Mouse (Mus musculus): Measurements from ENCODE around the gene Tgm1.

Tgm1 gene

DNA sequence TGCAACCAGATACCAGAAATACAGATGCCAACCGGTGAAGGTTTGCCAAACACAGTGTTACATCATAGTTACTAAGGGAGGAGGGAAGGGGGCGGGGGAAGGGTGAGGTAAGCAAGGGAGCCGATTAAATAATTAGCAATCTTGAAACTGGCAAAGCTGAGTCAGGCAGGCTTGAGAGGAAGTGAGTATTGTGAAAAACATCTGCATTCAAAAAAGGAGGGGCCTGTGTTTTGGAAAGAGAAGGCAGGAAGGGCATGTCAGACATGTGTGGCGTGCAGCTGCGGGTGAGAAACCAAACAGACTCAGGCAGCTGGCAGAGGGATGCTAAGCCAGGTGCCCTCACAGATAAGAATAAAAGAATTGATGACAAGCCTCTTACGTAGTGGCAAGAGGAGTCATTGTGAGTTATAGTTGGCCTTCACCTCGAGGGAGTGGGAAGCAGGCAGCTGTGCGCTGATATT is 10.7 kb upstream of the Tgm1 start:
- DNase-seq (ENCODE audit: low read depth, low spot score) = no peak

GRCm38 (mm10) chr14:55723433-55723832 is 9.7 kb upstream of the Tgm1 start:
- DNase-seq (ENCODE audit: low read depth, low spot score) = no peak

DNA sequence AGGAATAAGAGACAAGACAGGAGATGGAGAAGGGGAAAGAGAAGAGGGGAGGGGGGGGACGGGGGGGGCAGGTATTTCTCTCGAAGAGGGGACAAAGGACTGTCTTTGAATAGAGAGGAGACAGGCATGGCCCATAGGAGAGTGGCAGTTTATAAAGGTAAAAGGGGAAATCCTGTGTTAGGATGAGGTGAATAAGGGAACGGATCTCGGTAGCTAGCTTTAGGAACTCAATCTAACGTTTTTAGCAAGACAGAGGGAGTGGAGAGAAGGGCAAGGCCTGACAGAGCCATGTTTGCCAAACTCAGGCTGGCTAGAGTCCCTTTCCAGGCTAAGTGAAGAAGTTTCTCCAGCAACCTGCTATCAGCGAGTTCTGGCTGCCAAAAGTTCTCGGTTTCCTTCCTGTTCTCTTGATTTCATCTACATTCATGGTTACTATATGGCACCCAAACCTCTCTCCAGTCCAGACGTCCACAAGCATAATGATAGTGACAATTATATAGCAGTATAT is 8.8 kb upstream of the Tgm1 start:
- no peak for DNase-seq (ENCODE audit: low read depth, low spot score)

DNA sequence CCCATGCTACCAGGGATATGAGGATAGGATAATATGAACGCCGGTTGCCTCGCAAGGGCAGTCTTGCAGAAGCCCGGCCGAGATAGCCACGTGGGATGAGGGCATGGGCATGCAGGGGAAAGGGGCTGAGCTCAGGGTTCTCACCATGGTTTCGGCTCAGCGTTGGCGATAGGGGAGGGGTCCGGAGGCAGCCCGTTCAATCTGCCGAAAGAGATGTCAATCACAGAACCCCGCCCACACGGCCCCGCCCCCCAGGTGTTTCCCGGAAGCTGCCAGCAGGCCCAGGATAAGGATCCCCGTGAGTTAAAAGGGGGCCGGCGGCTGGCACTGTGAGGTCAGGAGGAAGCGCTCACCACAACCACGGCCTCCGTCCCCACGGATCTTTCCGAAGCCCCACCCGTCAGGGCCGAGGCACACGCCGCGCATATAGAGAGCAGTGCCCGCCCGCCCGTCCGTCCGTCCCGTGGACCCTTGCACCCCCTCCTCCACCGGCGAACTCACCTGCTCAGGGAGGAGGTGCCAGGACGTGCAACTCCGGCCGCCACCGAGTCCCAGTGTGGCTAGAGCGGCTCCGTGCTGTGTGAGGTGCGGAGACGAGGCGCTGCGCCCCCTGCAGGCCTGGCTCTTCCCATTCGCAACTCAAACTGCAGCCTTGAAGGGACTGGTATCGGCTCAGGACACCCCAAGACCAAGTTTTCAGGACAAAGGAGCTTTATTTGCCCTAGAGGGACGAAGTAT is 8.1 kb upstream of the Tgm1 start, which contains the start of gene Rabggta:
TSS of gene Rabggta (minus strand) at position 564 of the 738 bp plus-strand sequence.
- peak; percentile 92 for DNase-seq (ENCODE audit: low read depth, low spot score)

DNA sequence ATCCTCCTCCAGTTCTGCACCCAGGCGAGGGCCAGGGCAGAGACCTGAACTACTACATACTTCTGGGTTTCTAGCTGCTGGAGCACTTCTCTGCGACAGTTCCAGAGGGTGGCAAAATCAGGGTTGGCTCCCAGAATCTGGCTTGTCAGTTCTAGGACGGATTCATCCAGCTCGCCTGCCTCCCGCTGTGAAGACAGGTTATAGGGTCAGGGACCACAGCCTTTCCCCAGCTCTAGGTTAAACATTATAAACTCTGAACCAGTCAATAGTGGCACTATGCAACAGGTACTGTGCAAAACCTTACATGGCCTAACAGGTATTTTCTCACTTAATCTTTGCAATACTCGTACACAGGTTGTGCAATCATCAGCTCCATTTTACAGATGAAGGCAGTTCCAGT is 7.3 kb upstream of the Tgm1 start:
- DNase-seq (ENCODE audit: low read depth, low spot score) = no peak

DNA sequence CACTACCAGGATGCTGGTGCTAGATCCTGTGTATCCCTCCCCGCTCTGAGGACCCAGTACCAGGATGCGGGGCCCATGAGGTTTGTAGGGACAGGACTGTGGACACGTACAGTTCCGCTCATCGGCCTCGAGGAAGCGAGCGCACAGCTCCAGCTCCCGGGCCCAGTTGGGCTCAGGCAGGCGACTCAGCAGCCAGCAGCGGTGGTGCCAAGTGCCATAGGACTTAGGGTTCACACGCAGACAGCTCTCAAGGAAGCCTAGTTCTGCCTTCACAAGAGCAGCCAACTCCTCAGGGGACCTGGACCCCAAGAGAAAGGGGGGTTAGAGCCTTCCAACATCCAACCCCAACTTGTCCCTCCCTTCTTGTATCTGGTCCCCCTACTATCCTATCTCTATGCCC is 6.9 kb upstream of the Tgm1 start:
- DNase-seq (ENCODE audit: low read depth, low spot score) = no peak

GRCm38 (mm10) chr14:55719737-55720136 is 6.0 kb upstream of the Tgm1 start:
- DNase-seq (ENCODE audit: low read depth, low spot score) = no peak

- DNase-seq (ENCODE audit: low read depth, low spot score) = no peak
These were observed 3.2 kb upstream of the Tgm1 start for GRCm38 (mm10) chr14:55716884-55717283.

- no peak for DNase-seq (ENCODE audit: low read depth, low spot score)
These were observed 2.5 kb upstream of the Tgm1 start for GRCm38 (mm10) chr14:55716271-55716670.

DNA sequence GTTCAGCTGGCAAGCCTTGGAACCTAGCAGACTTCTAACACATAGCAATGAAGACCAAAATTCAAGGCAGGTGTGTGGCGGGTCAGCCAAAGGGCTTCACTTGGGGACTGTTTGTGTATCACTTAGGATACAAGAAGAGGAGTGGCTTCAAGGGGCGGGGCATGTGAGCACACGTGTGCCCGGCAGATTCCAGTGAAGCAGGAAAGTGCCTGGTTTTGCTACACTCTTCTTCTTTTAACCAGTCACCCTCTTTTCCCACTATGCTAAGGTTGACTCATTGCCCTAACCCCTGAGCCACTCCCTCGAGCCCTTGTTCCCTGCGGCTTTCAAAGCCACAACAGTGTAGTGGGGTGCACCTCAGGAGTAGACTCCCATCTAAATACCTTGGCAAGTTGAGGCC is 1.2 kb upstream of the Tgm1 start:
- DNase-seq (ENCODE audit: low read depth, low spot score) = no peak

DNA sequence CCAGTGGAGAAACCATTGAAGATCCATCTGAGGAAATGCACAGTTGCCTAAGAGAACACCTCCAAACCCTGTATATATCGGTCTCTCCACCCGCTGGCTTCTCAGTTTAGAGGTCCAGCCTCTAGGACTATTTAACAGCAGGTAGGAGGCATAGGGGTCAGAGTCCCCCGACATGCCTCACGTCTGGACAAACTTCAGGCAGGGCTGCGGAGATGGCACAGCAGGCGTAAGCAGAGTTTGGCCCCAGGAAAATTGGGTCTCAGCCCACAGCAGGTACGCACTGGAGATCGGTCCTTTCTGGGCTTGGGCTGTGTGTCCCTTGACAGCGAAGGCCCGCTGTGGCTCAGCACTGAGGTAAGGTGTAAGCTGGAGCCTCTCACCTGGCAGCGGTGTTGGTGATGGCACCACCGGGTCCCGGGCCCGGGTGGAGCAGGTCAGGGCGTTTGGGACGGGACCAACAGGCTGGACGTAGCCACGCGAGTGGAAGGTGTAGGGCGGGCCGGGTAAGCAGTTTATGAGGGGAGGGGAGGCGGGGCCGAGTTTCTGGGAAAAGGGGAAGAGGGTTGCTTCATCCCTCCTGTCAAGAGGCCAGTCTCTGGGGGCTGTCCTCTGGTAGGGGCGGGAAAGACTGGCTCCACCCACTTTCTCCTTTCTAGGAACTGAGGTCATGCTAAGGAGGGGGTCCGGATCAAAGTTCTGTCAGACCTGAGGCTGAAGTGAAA is 558 bp downstream of the Tgm1 start:
- no peak for DNase-seq (ENCODE audit: low read depth, low spot score)

DNA sequence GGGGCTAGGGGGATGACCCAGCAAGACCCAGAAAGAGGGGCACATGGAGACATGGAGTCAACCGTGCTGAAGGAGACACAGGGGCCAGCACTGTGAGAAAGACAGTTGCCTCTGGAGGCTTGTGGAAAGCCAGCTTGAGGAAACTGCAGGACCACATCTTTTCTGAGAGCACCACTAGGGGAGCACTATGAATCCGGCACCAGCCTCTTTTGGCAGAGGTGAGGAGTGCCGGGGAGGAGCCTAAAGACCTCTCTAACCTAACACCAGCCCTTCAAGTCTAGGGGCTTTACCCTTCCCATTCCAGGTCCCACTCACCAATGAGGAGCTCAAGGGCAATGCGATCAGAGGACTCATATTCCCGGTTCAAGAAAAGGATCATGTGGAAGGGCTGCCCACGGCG is 1.9 kb downstream of the Tgm1 start:
- DNase-seq (ENCODE audit: low read depth, low spot score) = no peak

- DNase-seq (ENCODE audit: low read depth, low spot score) = no peak
These were observed 4.2 kb downstream of the Tgm1 start for GRCm38 (mm10) chr14:55709509-55709908.

- DNase-seq (ENCODE audit: low read depth, low spot score) = no peak
These were observed 6.3 kb downstream of the Tgm1 start for GRCm38 (mm10) chr14:55707397-55707796.

DNA sequence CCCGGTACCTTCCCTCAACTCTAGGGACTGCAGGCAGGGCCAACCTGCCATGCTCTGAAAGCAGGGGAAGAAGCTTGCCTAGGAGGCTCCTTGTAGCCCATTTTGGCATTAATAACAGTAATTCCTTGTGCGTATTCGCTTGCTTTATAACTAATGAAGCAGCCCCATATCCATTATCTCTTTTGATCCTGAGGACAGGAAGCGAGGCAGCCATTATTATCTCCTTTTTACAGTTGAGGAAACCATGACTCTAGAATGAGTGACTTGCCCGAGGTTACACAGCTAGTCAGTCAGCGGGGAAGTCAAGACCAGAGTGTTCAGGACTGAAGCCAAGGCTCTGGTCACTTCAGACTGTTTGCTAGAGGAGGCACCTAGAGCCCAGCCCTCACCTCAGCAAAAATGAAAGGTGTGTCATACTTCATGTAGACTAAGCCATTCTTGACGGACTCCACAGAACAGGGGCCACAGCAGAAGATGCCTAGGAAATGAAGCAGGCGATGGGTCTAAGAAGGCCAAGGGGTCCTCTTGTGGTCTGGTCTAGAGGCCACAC is 7.6 kb downstream of the Tgm1 start:
- no peak for DNase-seq (ENCODE audit: low read depth, low spot score)

GRCm38 (mm10) chr14:55702761-55703160 is 11.0 kb downstream of the Tgm1 start:
- DNase-seq (ENCODE audit: low read depth, low spot score) = no peak

DNA sequence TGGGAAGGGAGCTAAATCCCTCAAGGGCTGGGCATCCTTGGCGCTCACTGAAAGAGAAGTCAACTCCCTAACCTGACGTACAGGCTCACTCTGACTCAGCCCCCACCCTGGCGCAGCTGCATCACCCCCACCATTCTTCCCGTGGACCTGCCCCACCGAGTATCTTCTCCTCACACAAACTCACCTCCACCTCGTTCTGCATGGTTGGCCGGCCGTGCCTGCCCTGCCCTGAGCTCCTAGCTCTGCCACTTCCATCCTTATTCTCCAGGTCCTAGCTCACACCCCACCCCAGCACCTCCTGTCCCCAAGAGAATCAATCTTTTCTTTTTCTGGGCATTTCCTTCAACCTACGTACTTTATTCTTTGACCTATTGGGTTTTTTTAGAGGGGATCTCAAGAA is 12.6 kb downstream of the Tgm1 start:
- DNase-seq (ENCODE audit: low read depth, low spot score) = no peak

GRCm38 (mm10) chr14:55697226-55697625 is 16.5 kb downstream of the Tgm1 start:
- no peak for DNase-seq (ENCODE audit: low read depth, low spot score)

- DNase-seq (ENCODE audit: low read depth, low spot score) = no peak
These were observed 24.3 kb downstream of the Tgm1 start for GRCm38 (mm10) chr14:55689433-55689832.

GRCm38 (mm10) chr14:55682118-55682493 is 31.6 kb downstream of the Tgm1 start:
- no peak for DNase-seq (ENCODE audit: low read depth, low spot score)

DNA sequence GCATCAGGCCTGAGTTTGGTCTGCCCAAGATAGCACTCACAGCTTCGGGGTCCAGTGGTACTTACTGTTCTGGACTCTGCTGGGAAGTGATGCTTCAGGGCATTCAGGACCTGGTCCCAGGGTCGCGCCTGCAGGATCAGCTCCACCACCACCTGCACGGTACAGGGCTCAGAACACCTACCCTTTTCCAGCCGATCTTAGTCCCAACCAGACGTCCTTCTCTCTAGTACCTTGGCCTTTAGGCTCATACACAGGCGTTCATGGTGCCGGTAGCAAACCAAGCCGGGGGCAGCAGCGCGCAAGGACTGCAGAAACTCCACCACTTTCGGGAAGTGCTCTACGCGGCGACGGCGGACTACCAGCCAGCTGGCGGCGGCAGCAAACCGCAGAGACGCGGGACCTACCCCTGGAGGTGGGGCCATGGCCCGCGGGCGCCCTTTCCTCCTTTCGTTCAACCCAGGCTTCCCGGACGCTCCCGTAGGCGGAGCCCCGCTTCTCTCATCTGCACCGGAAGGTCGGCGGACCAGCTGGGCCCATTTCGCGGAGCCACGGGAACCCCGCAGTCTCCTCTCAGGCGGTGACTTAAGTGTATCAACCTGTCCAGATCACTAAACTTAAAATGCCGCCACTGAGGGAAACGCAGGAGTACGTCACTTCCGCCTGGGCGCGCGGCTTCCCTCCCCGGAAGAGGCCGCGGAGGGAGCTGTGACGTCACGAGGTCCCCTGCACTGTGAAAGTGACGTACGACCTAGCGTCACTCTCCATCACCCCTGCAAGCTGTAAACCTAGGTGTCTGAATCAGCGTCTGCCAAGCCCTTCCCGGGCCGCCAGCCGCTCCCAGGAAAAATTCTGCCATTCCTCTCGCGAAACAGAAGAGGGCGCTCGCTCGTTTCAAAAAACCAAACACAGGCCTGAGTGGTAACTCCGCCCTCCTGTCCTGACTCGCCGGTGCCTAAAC is 32.3 kb downstream of the Tgm1 start, which contains the start of gene Tinf2:
TSS of gene Tinf2 (minus strand) at position 661 of the 958 bp plus-strand sequence.
- DNase-seq (ENCODE audit: low read depth, low spot score) = peak; percentile 99

Measured in mesoderm, embryonic 11.5 days (tissue).